Mouse (Mus musculus): Measurements from ENCODE around the gene Btbd16. TPM values are rescaled to one million over a fixed set of nuclear protein-coding genes. Genes with fewer than 3 reads are reported as not detected.

Btbd16 gene
- polyA plus RNA-seq (2012; rRNA removed) = 0.31 and 0.81 TPM in 2 replicates

GRCm38 (mm10) chr7:130773914-130774630, at the start of gene Btbd16:
Gene Btbd16 (plus strand): TSS chr7:130774069.

GRCm38 (mm10) chr7:130865613-130866591, 92.0 kb downstream of the Btbd16 start, which contains the start of gene Plekha1:
Gene Plekha1 (plus strand): TSS chr7:130865756.

Other genes with a start within 250 kb of the Btbd16 start
- gene Nsmce4a, start 201.0 kb upstream of the Btbd16 start, polyA plus RNA-seq (2012; rRNA removed) = 111 and 127 TPM in 2 replicates
- gene Tacc2, start 196.6 kb upstream of the Btbd16 start, polyA plus RNA-seq (2012; rRNA removed) = 81.8 and 84.2 TPM in 2 replicates
- gene Plekha1, start 91.7 kb downstream of the Btbd16 start, polyA plus RNA-seq (2012; rRNA removed) = 38.5 and 38.7 TPM in 2 replicates
- 659 and 867 TPM in 2 replicates for gene Htra1, start 162.0 kb downstream of the Btbd16 start, polyA plus RNA-seq (2012; rRNA removed)

Data from ovary, adult 2 months (tissue).